In the genomic region with DNA sequence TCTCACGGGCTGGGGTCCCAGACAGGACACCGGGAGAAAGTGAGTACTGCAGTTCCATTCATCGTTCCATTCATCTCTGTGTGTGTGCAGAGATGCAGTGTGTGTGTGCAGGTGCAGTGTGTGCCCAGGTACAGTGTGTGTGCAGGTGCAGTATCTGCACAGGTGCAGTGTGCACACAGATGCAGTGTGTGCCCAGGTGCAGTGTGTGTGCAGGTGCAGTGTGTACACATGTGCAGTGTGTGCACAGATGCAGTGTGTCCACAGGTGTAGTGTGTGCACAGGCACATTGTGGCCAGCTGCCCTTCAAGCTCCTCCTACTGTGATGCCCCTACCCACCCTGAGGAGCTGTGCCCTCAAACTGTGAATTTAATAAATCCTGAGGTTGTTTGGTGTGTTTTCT, we compare ENCODE assay signal across 30 mouse cellular contexts. TPM values are rescaled to one million over a fixed set of nuclear protein-coding genes. Genes with fewer than 3 reads are reported as not detected.
DNase-seq lines count a peak whose midpoint lies in the region; ATAC-seq and TF ChIP-seq lines count a peak whose summit lies in the region.
"Had no signal": no experiment of that assay in that cellular context is flagged by ENCODE, and none has a peak within 500 bp of the region (broad histone marks: within the 10 kb centered on the region; RNA-seq: fewer than 3 reads in every experiment).

No protein-coding gene starts in this region.

- H3K27ac ChIP-seq in hindbrain, embryonic 13.5 days: no peak overlapping the region
- H3K27ac ChIP-seq in hindbrain, embryonic 12.5 days: no peak overlapping the region
- H3K27ac ChIP-seq: forebrain, embryonic 15.5 days; limb, embryonic 10.5 days; limb, embryonic 15.5 days; liver, embryonic 15.5 days; neural tube, embryonic 12.5 days had no signal

- DNase-seq in G1E (ENCODE audit: low spot score): no peak
- no peak for DNase-seq in cerebellum, adult 8-10 months
- DNase-seq: adrenal gland, adult 2 months; B cell, adult 2 months; cerebellum, adult 9-10 months; cerebellum, postnatal 36 days; heart, adult 18-20 months; heart, postnatal 14 days; kidney, adult 8-10 months; kidney, postnatal 14 days; layer of hippocampus, adult 9-11 months; lung, embryonic 14.5 days; lung, postnatal 14 days; midbrain, embryonic 14.5 days; right cerebral cortex, adult 18-20 months; spleen, adult 18-20 months had no signal

- H3K4me1 ChIP-seq in hindbrain, embryonic 13.5 days (replicated peaks): no peaks in the 10 kb centered on the region
- H3K4me1 ChIP-seq in hindbrain, embryonic 12.5 days: no peaks in the 10 kb centered on the region
- peaks cover 43% of the 10 kb centered on the region for H3K4me1 ChIP-seq in megakaryocyte, embryonic 14.5 days
- H3K4me1 ChIP-seq in G1E (ENCODE audit: insufficient read depth, low read depth, low read length): peaks cover 55% of the 10 kb centered on the region
- H3K4me1 ChIP-seq: forebrain, embryonic 15.5 days; limb, embryonic 10.5 days; limb, embryonic 15.5 days; neural tube, embryonic 12.5 days had no signal

- no peaks in the 10 kb centered on the region for H3K79me2 ChIP-seq in myocyte (ENCODE audit: control insufficient read depth, insufficient read depth)

- H3K4me3 ChIP-seq in hindbrain, embryonic 13.5 days: no peak overlapping the region
- H3K4me3 ChIP-seq in hindbrain, embryonic 12.5 days: no peak overlapping the region
- peak overlapping the region; percentile 74 for H3K4me3 ChIP-seq in megakaryocyte, embryonic 14.5 days (replicated peaks)
- H3K4me3 ChIP-seq in G1E (ENCODE audit: low read depth, low read length) (peak overlapping the region; percentile 32; the same call in 1 of the 2 replicates), myocyte (no peak overlapping the region)
- H3K4me3 ChIP-seq: forebrain, embryonic 15.5 days; limb, embryonic 10.5 days; limb, embryonic 15.5 days; liver, embryonic 15.5 days; neural tube, embryonic 12.5 days had no signal

- no peaks in the 10 kb centered on the region for H3K9me3 ChIP-seq in hindbrain, embryonic 13.5 days
- no peaks in the 10 kb centered on the region for H3K9me3 ChIP-seq in hindbrain, embryonic 12.5 days (replicated peaks)
- H3K9me3 ChIP-seq in megakaryocyte, embryonic 14.5 days: peaks cover 15% of the 10 kb centered on the region; the same call in 1 of the 2 replicates
- peaks cover 6% of the 10 kb centered on the region for H3K9me3 ChIP-seq in G1E (replicated peaks)
- H3K9me3 ChIP-seq: forebrain, embryonic 15.5 days; limb, embryonic 10.5 days; limb, embryonic 15.5 days; liver, embryonic 15.5 days; neural tube, embryonic 12.5 days had no signal

- no peak for TF ChIP-seq POLR2A in myocyte (IDR thresholded peaks at IDR 0.05; ENCODE audit: insufficient read length, low read depth)

- peaks cover 9% of the 10 kb centered on the region; the same call in 1 of the 2 replicates for H3K27me3 ChIP-seq in hindbrain, embryonic 13.5 days
- peaks cover 7% of the 10 kb centered on the region; the same call in 1 of the 2 replicates for H3K27me3 ChIP-seq in hindbrain, embryonic 12.5 days
- peaks cover 9% of the 10 kb centered on the region for H3K27me3 ChIP-seq in megakaryocyte, embryonic 14.5 days (replicated peaks)
- H3K27me3 ChIP-seq in G1E (ENCODE audit: insufficient read depth, low read length) (no peaks in the 10 kb centered on the region), myocyte (ENCODE audit: control insufficient read depth, insufficient read depth, insufficient read length) (no peaks in the 10 kb centered on the region)
- H3K27me3 ChIP-seq: forebrain, embryonic 15.5 days; liver, embryonic 15.5 days; neural tube, embryonic 12.5 days had no signal

- H3K36me3 ChIP-seq in hindbrain, embryonic 13.5 days: no peaks in the 10 kb centered on the region
- no peaks in the 10 kb centered on the region for H3K36me3 ChIP-seq in hindbrain, embryonic 12.5 days
- H3K36me3 ChIP-seq in megakaryocyte, embryonic 14.5 days (replicated peaks; ENCODE audit: low read length): no peaks in the 10 kb centered on the region
- H3K36me3 ChIP-seq in G1E (replicated peaks): peaks cover 12% of the 10 kb centered on the region
- H3K36me3 ChIP-seq in myocyte (ENCODE audit: control insufficient read depth, insufficient read depth): no peaks in the 10 kb centered on the region
- H3K36me3 ChIP-seq: forebrain, embryonic 15.5 days; limb, embryonic 10.5 days; limb, embryonic 15.5 days; liver, embryonic 15.5 days; neural tube, embryonic 12.5 days had no signal

- H3ac ChIP-seq in myocyte (ENCODE audit: control insufficient read depth, insufficient read length): peak overlapping the region; percentile 75

- no peak for TF ChIP-seq CTCF in G1E (IDR thresholded peaks at IDR 0.05; ENCODE audit: low read depth, low read length)

- H3K9ac ChIP-seq in hindbrain, embryonic 13.5 days: no peak overlapping the region
- H3K9ac ChIP-seq in hindbrain, embryonic 12.5 days: no peak overlapping the region
- H3K9ac ChIP-seq: forebrain, embryonic 15.5 days; limb, embryonic 15.5 days; liver, embryonic 15.5 days; lung, embryonic 14.5 days; neural tube, embryonic 12.5 days had no signal

- no peak overlapping the region for H3K4me2 ChIP-seq in hindbrain, embryonic 13.5 days
- H3K4me2 ChIP-seq in hindbrain, embryonic 12.5 days (replicated peaks): no peak overlapping the region
- no peak overlapping the region for H3K4me2 ChIP-seq in myocyte (ENCODE audit: low read depth)
- H3K4me2 ChIP-seq: forebrain, embryonic 15.5 days; limb, embryonic 15.5 days; liver, embryonic 15.5 days; lung, embryonic 14.5 days; neural tube, embryonic 12.5 days had no signal

- ATAC-seq in hindbrain, embryonic 13.5 days (ENCODE audit: low FRiP score): peak; percentile 57; the same call in 1 of the 2 replicates
- no peak for ATAC-seq in hindbrain, embryonic 12.5 days (ENCODE audit: low FRiP score)
- ATAC-seq in megakaryocyte, adult 5-6 weeks (ENCODE audit: poor library complexity, severe bottlenecking): no peak
- ATAC-seq in G1E (ENCODE audit: extremely low read depth, insufficient number of reproducible peaks, low FRiP score, poor library complexity, severe bottlenecking): no peak
- ATAC-seq: activated CD4-positive, CD25-positive, alpha-beta regulatory T cell, adult 4 months; forebrain, embryonic 15.5 days; intestine, embryonic 16.5 days had no signal

- WGBS in hindbrain, embryonic 13.5 days: 98% methylated on average over 3 of the region's 3 CpGs
- 89% methylated on average over 3 of the region's 3 CpGs for WGBS in hindbrain, embryonic 12.5 days

TF ChIP-seq in myocyte, 11 proteins besides CTCF, POLR2A, EP300 and RAD21:
- TF ChIP-seq TCF3 (IDR thresholded peaks at IDR 0.05; ENCODE audit: insufficient read length, low read depth) (no peak), MYOG (IDR thresholded peaks at IDR 0.05; ENCODE audit: control insufficient read depth in 1 of 3, insufficient read depth in 1 of 3, insufficient read length in 2 of 3, low read depth in 2 of 3) (peak in 1 of 3 experiments; percentile 31)
TF ChIP-seq in myocyte: peak in this region for 1.

RNA-seq across cellular contexts. Expression of a gene that starts 14.0 kb away (rescaled TPM):
- 0.65 and 1.5 TPM in 2 replicates for polyA plus RNA-seq in hindbrain, embryonic 13.5 days (2015; fragmentation: Nextera tagmentation; extraction: Ambion mirVana)
- polyA plus RNA-seq in hindbrain, embryonic 12.5 days (2016; fragmentation: Nextera tagmentation; extraction: Ambion mirVana): 1.3 and 2.5 TPM in 2 replicates
- polyA plus RNA-seq in megakaryocyte, embryonic 14.5 days (2012; ENCODE audit: insufficient read depth, low replicate concordance): not detected in 2 replicates
- not detected in 2 replicates for total RNA-seq in megakaryocyte, adult 5-6 weeks (2015)
- 0.29 TPM in 1 of 2 replicates, not detected in the other for total RNA-seq in megakaryocyte, adult 5-6 weeks (2017)
- total RNA-seq in G1E (2014; fragmentation: Nextera tagmentation) (not detected in 2 replicates), G1E (2017) (0.16 TPM in 1 of 2 replicates, not detected in the other)
- polyA plus RNA-seq in G1E (2012) (not detected in 2 replicates), myocyte (2012; fragmentation: generic; extraction: Trizol) (not detected)
- total RNA-seq: gastrocnemius, adult 18-20 months; gastrocnemius, postnatal 25 days had no signal

Comparison
In these comparisons a context has a peak if more than half of its experiments do, and no peak if none do; other contexts are left out.
1. H3K4me3 ChIP-seq: peak in megakaryocyte, embryonic 14.5 days (single experiment) and G1E (single experiment); none in hindbrain, embryonic 13.5 days (single experiment), hindbrain, embryonic 12.5 days (single experiment) and myocyte (single experiment).